Mouse (Mus musculus) liver, embryonic 14.5 days (tissue): ENCODE measurements around the gene Spon2. TPM values are rescaled to one million over a fixed set of nuclear protein-coding genes. Genes with fewer than 3 reads are reported as not detected.

Source experiments
- ATAC-seq: fragments of 200-750 bp; cut with Nextera tagmentation; 2 replicates; pipeline ENCODE4 v1.8.0; 2017; ENCODE audit warnings: moderate number of reproducible peaks, mild to moderate bottlenecking, moderate library complexity; ENCODE audit not compliant: insufficient read depth
- DNase-seq, 3 experiments: peaks; one replicate each; pipeline ENCODE4 v3.0.0-alpha.2; 2012 to 2013; ENCODE audit warnings: low read depth in 3 of 3, low spot score in 3 of 3
- H3K27ac ChIP-seq: fragments of 300-500 bp; sonication (generic); 2 replicates; pipeline ENCODE4 v1.5.1; 2014; ENCODE audit warnings: moderate library complexity, mild to moderate bottlenecking, control low read depth, inconsistent platforms
- H3K27me3 ChIP-seq: fragments of 300-500 bp; sonication (generic); 2 replicates; pipeline ENCODE4 v1.6.1; 2014; ENCODE audit warnings: mild to moderate bottlenecking, low read length, moderate library complexity; ENCODE audit not compliant: control insufficient read depth, insufficient read depth
- H3K36me3 ChIP-seq: fragments of 300-500 bp; sonication (generic); replicated peaks from 2 replicates; pipeline ENCODE4 v1.6.1; 2014; ENCODE audit warnings: low read depth; ENCODE audit not compliant: control insufficient read depth, insufficient read depth
- H3K4me1 ChIP-seq, 2 experiments: fragments of 200-500 bp in 1 of 2; fragments of 300-500 bp in 1 of 2; sonication (generic) in 1 of 2; replicated peaks; 2 replicates each; pipeline ENCODE4 v1.6.1; 2012 to 2014; ENCODE audit warnings: antibody characterized with exemption in 1 of 2, inconsistent platforms in 1 of 2, low read length in 1 of 2; ENCODE audit not compliant: control insufficient read depth in 2 of 2, insufficient read depth in 2 of 2
- H3K4me2 ChIP-seq: fragments of 300-500 bp; sonication (generic); 2 replicates; pipeline ENCODE4 v1.6.1; 2014; ENCODE audit warnings: low read depth, mild to moderate bottlenecking, control low read depth, moderate library complexity
- H3K4me3 ChIP-seq, 2 experiments: fragments of 200-500 bp in 1 of 2; fragments of 300-500 bp in 1 of 2; sonication (generic) in 1 of 2; 2 replicates each; pipeline ENCODE4 v1.5.1; 2012 to 2014; ENCODE audit warnings: low read depth in 2 of 2, low read length in 2 of 2, mild to moderate bottlenecking in 2 of 2, control low read depth in 1 of 2, inconsistent platforms in 1 of 2, moderate library complexity in 1 of 2; ENCODE audit not compliant: insufficient read depth in 1 of 2
- H3K9ac ChIP-seq: fragments of 300-500 bp; sonication (generic); replicated peaks from 2 replicates; pipeline ENCODE4 v1.6.1; 2014; ENCODE audit warnings: mild to moderate bottlenecking, control low read depth, moderate library complexity
- H3K9me3 ChIP-seq: fragments of 300-500 bp; sonication (generic); 2 replicates; pipeline ENCODE4 v1.6.1; 2016; ENCODE audit warnings: low read length, mixed read lengths; ENCODE audit not compliant: control insufficient read depth
- CTCF ChIP-seq: IDR thresholded peaks from 2 replicates; pipeline ENCODE4 v1.5.1; 2016; ENCODE audit warnings: antibody characterized with exemption, low read depth, control low read depth
- EP300 ChIP-seq: IDR thresholded peaks from 2 replicates; pipeline ENCODE4 v1.6.1; 2016; ENCODE audit warnings: antibody characterized with exemption, low read depth
- WGBS: fragments of 180-500 bp; shearing (Covaris S2); extraction: QIAGEN DNeasy Blood & Tissue Kit; methylation state at CpG from one replicate; pipeline ENCODE4 v1.1.7; 2014; ENCODE audit not compliant: insufficient replicate concordance; 5-methylcytosine and 5-hydroxymethylcytosine counted together
- polyA plus RNA-seq, 2 experiments: library from polyadenylated mRNA; depleted of rRNA in 1 of 2; stranded (reverse) in 1 of 2; unstranded in 1 of 2; fragments of >200 nt; fragmentation: Nextera tagmentation in 1 of 2; extraction: Ambion mirVana in 1 of 2; gene quantifications; 2 replicates each; pipeline versions ENCODE4 v1.2.1 to v1.2.3; 2012 to 2014

Gene Spon2
- polyA plus RNA-seq, 2 experiments = 6.9 to 10.4 TPM

DNA sequence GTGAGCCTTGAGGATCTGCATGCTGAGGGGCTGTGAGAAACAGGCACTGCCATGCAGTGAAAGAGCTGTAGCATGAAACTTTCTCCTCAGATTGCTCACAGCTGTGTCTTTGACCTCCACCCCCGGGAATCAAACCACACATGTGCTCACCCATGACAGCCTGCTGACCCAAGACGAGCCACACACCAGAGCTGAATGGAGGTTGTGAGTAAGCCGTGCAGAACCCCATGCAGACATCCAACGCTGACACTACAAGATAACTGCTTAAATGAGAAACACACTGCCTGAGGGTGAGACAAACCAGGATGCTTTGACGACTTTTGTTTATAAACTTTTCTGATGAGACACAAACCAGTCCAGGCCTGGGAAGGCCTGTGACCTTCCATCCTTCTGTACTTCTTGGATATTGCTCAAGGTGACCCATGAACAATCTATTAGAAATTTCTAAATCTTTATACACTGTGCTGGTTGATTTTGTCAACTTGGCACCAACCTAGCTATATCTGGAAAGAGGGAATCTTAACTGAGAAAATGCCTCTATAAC, 26.2 kb upstream of the Spon2 start:
- no peak overlapping the region for H3K27ac ChIP-seq
- H3K36me3 ChIP-seq = peaks cover 28% of the 10 kb centered on the region
- no peak for ATAC-seq
- WGBS = 71% methylated on average over 5 of the region's 5 CpGs
- no peak overlapping the region for H3K4me3 ChIP-seq
- no peaks in the 10 kb centered on the region for H3K27me3 ChIP-seq
- no peak overlapping the region for H3K9ac ChIP-seq
- no peaks in the 10 kb centered on the region for H3K4me1 ChIP-seq
- H3K9me3 ChIP-seq = no peaks in the 10 kb centered on the region
- no peak for DNase-seq
- H3K4me2 ChIP-seq = no peak overlapping the region
- TF ChIP-seq CTCF = no peak
- no peak for TF ChIP-seq EP300

DNA sequence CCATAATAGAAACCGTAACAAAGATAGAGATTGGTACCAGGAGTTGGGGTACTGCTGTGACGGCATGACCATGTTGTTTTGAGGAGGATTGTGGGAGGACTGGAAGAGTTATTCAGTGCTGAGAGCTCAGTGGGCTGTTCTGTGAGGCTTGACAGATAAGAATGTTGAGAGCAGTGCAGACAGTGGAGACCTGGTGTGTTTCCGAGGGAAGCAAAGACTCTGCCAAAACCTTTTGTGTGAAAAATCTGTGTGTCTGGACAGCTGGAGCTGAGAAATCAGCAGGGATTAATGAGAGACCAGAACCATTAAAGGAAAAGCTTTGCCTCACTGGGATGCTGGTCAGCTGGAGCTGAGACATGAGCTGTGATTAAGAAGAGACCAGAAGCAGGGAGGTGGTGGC, 21.7 kb upstream of the Spon2 start:
- WGBS = 51% methylated on average over 3 of the region's 3 CpGs
- Histone ChIP-seq H3K4me3 (no peak overlapping the region), H3K27me3 (no peaks in the 10 kb centered on the region), H3K36me3 (no peaks in the 10 kb centered on the region), H3K27ac (no peak overlapping the region), H3K4me2 (no peak overlapping the region), H3K9ac (no peak overlapping the region), H3K4me1 (no peaks in the 10 kb centered on the region), H3K9me3 (no peaks in the 10 kb centered on the region)
- TF ChIP-seq CTCF = no peak
- no peak for TF ChIP-seq EP300
- ATAC-seq (no peak), DNase-seq (no peak)

DNA sequence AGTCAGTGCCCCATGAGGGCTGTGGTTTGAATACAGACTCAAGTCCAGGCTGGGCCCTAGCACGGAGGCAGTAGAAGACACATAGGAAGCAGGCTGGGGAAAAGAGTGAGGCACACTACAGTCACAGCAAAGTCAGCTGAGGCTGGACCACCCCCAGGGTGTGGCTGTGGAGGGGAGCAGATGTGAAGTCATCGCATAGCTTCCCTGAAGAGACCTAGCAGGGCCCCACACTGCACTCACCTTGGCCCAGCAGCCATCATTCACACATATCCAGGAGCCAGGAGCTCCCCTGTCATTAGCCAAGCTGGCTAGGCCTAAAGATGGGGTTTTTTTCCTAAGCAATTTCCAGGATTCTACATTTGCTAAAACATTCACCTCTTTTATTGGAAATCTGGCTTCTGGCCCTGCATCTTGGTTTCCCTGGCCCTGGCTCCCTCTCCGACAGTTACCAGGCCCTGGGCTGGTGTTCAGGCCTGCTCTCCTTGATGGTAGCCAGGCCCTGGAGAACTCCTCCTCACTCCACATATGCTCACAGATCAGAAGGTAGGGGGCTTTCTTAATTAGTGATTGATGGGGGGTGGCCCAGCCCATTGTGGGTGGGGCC, 21.0 kb upstream of the Spon2 start:
- no peak overlapping the region for H3K27ac ChIP-seq
- H3K9me3 ChIP-seq = no peaks in the 10 kb centered on the region
- WGBS = 74% methylated on average over 3 of the region's 3 CpGs
- ATAC-seq (no peak), DNase-seq (no peak)
- H3K36me3 ChIP-seq = no peaks in the 10 kb centered on the region
- H3K4me3 ChIP-seq = no peak overlapping the region
- H3K4me2 ChIP-seq = no peak overlapping the region
- H3K4me1 ChIP-seq = no peaks in the 10 kb centered on the region
- no peak for TF ChIP-seq CTCF
- no peak for TF ChIP-seq EP300
- no peak overlapping the region for H3K9ac ChIP-seq
- H3K27me3 ChIP-seq = no peaks in the 10 kb centered on the region

DNA sequence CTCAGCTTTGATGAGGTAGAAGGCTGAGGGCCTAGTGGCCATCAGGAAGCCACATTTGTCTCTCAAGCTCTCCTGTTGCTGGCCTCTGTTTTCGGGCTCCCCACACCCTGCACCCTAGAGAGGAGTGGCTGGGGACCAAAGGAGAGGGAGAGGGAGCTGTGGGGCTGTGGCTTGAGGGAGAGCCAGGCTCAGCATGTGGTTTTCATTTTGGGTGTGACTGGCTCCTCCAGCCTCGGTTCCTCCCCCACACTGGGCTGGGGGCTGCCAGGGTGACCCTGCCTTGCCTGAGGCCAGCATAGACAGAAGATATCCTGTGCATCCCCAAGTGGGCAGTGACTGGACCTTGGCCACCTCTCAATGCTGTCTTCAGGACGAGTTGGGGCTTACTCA, 20.0 kb upstream of the Spon2 start:
- WGBS = 40% methylated on average over 3 of the region's 3 CpGs
- Histone ChIP-seq H3K4me1 (no peaks in the 10 kb centered on the region), H3K9ac (no peak overlapping the region), H3K27me3 (no peaks in the 10 kb centered on the region), H3K27ac (no peak overlapping the region), H3K36me3 (no peaks in the 10 kb centered on the region), H3K9me3 (no peaks in the 10 kb centered on the region), H3K4me2 (no peak overlapping the region), H3K4me3 (no peak overlapping the region)
- TF ChIP-seq CTCF = no peak
- ATAC-seq (no peak), DNase-seq (no peak)

DNA sequence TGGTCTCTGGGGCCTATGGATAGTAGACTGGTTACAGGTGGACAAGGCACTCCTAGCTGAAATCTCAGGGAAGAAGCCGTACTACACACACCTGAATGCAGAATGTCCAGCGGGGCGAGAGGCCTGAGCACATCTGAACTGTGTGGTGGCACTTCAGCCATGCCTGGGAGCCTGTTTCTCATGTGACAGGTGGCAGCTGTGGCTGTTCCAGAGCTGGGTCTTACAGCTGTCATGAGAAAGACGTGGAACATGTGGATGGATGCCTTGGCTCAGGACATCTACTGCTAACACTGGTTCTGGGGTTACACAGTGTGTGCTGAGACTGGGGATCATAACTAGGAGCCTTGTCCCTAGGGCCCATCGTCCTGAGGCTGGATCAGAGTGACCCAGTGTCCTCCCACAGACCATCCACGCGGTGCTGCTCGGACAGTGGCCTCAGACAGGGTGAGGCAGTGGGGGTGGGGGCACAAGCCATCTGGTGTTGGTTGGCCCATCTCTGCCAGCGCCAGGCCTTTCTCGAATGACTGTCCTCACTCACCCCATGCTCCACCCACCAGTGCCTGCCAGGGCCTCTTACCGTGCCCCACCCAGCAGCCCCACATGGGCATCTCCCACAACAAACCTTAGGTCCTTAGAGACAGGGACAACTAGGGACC, 19.5 kb upstream of the Spon2 start:
- no peaks in the 10 kb centered on the region for H3K4me1 ChIP-seq
- no peak overlapping the region for H3K9ac ChIP-seq
- no peaks in the 10 kb centered on the region for H3K36me3 ChIP-seq
- DNase-seq (no peak), ATAC-seq (no peak)
- no peak overlapping the region for H3K4me3 ChIP-seq
- H3K4me2 ChIP-seq = no peak overlapping the region
- H3K9me3 ChIP-seq = no peaks in the 10 kb centered on the region
- H3K27ac ChIP-seq = no peak overlapping the region
- WGBS = 74% methylated on average over 11 of the region's 11 CpGs
- no peaks in the 10 kb centered on the region for H3K27me3 ChIP-seq
- TF ChIP-seq EP300 (no peak), CTCF (no peak)
